ENCODE assay signal across 25 mouse cellular contexts in genomic region chr10:80351896-80352295, GRCm38 (mm10). TPM values are rescaled to one million over a fixed set of nuclear protein-coding genes. Genes with fewer than 3 reads are reported as not detected.
DNase-seq lines count a peak whose midpoint lies in the region; ATAC-seq and TF ChIP-seq lines count a peak whose summit lies in the region.
"Had no signal": no experiment of that assay in that cellular context is flagged by ENCODE, and none has a peak within 500 bp of the region (broad histone marks: within the 10 kb centered on the region; RNA-seq: fewer than 3 reads in every experiment).

No protein-coding gene starts in this region.

- WGBS in liver, embryonic 11.5 days = 25% methylated on average over 11 of the region's 11 CpGs
- WGBS in intestine, postnatal 0 days = 18% methylated on average over 11 of the region's 11 CpGs

- no peaks in the 10 kb centered on the region for H3K36me3 ChIP-seq in liver, embryonic 11.5 days (ENCODE audit: control insufficient read depth, insufficient read depth, low read length)
- H3K36me3 ChIP-seq in intestine, postnatal 0 days (ENCODE audit: control insufficient read depth, insufficient read depth) = no peaks in the 10 kb centered on the region
- H3K36me3 ChIP-seq: embryonic facial prominence, embryonic 15.5 days; forebrain, embryonic 15.5 days; heart, embryonic 12.5 days; hindbrain, embryonic 10.5 days; limb, embryonic 15.5 days had no signal

- H3K9me3 ChIP-seq in liver, embryonic 11.5 days (ENCODE audit: control insufficient read depth, low read length) = no peaks in the 10 kb centered on the region
- no peaks in the 10 kb centered on the region for H3K9me3 ChIP-seq in intestine, postnatal 0 days (ENCODE audit: control insufficient read depth)
- H3K9me3 ChIP-seq: embryonic facial prominence, embryonic 15.5 days; forebrain, embryonic 15.5 days; heart, embryonic 12.5 days; hindbrain, embryonic 10.5 days; limb, embryonic 15.5 days had no signal

- peak; percentile 30 for DNase-seq in liver
- no peak for DNase-seq in liver, embryonic 11.5 days (ENCODE audit: low spot score)
- peak; percentile 73 to 86 for DNase-seq in kidney, postnatal 25 days
- peak; percentile 86 for DNase-seq in yolk sac, embryonic 10.5 days (ENCODE audit: low spot score)
- DNase-seq in layer of hippocampus, adult 18-20 months (ENCODE audit: low spot score in 2 of 2) = no peak
- DNase-seq in B cell, adult 2 months = no peak
- DNase-seq: adrenal gland, postnatal 10 days; cerebellum, adult 2 months; cerebellum, postnatal 25 days; gastrocnemius, postnatal 10 days; heart, adult 18-20 months; heart, postnatal 10 days; left cerebral cortex, postnatal 4 days; lung, embryonic 14.5 days; lung, postnatal 36 days; midbrain, embryonic 14.5 days had no signal

- no peak overlapping the region for H3K9ac ChIP-seq in liver, embryonic 11.5 days (ENCODE audit: low read depth, low read length)
- no peak overlapping the region for H3K9ac ChIP-seq in intestine, postnatal 0 days (ENCODE audit: low read depth, low read length)
- H3K9ac ChIP-seq: embryonic facial prominence, embryonic 15.5 days; forebrain, embryonic 15.5 days; heart, embryonic 12.5 days; limb, embryonic 15.5 days; lung, embryonic 14.5 days had no signal

- no peak for ATAC-seq in liver, embryonic 11.5 days (replicated peaks; ENCODE audit: low FRiP score)
- ATAC-seq in intestine, postnatal 0 days = peak; percentile 46; the same call in 1 of the 2 replicates
- ATAC-seq: forebrain, embryonic 15.5 days; hindbrain, postnatal 0 days had no signal

- no peak overlapping the region for H3K4me2 ChIP-seq in liver, embryonic 11.5 days
- no peak overlapping the region for H3K4me2 ChIP-seq in intestine, postnatal 0 days (replicated peaks; ENCODE audit: low read depth)
- H3K4me2 ChIP-seq: embryonic facial prominence, embryonic 15.5 days; forebrain, embryonic 15.5 days; heart, embryonic 12.5 days; limb, embryonic 15.5 days; lung, embryonic 14.5 days had no signal

- no peak for TF ChIP-seq CTCF in intestine, postnatal 0 days (IDR thresholded peaks at IDR 0.05; ENCODE audit: low read depth)

- H3K27me3 ChIP-seq in liver, embryonic 11.5 days (replicated peaks; ENCODE audit: control insufficient read depth, insufficient read depth, low read length) = peaks cover 95% of the 10 kb centered on the region
- peaks cover 28% of the 10 kb centered on the region for H3K27me3 ChIP-seq in intestine, postnatal 0 days (replicated peaks; ENCODE audit: control insufficient read depth, insufficient read depth, low read length)

- H3K4me1 ChIP-seq in liver, embryonic 11.5 days (replicated peaks; ENCODE audit: control insufficient read depth, insufficient read depth, low read length) = peaks cover 33% of the 10 kb centered on the region
- peaks cover 4% of the 10 kb centered on the region; the same call in 1 of the 2 replicates for H3K4me1 ChIP-seq in intestine, postnatal 0 days (replicated peaks; ENCODE audit: control insufficient read depth, insufficient read depth, low read length)

- no peak overlapping the region for H3K4me3 ChIP-seq in liver, embryonic 11.5 days (ENCODE audit: low read depth, low read length)
- no peak overlapping the region for H3K4me3 ChIP-seq in intestine, postnatal 0 days (ENCODE audit: low read depth, low read length)
- H3K4me3 ChIP-seq: embryonic facial prominence, embryonic 15.5 days; forebrain, embryonic 15.5 days; heart, embryonic 12.5 days; hindbrain, embryonic 10.5 days; limb, embryonic 15.5 days had no signal

- H3K27ac ChIP-seq in liver, embryonic 11.5 days (ENCODE audit: low read depth, low read length) = no peak overlapping the region
- no peak overlapping the region for H3K27ac ChIP-seq in intestine, postnatal 0 days (ENCODE audit: low read depth, low read length)
- H3K27ac ChIP-seq: embryonic facial prominence, embryonic 15.5 days; forebrain, embryonic 15.5 days; hindbrain, embryonic 10.5 days; hindbrain, postnatal 0 days; limb, embryonic 15.5 days had no signal

RNA-seq across cellular contexts. Expression of gene Adamtsl5, which starts 3.7 kb away (rescaled TPM):
- polyA plus RNA-seq in liver, embryonic 11.5 days (2014; fragmentation: Nextera tagmentation; extraction: Ambion mirVana) = 1.6 and 2.6 TPM in 2 replicates
- 46.7 and 50.4 TPM in 2 replicates for polyA plus RNA-seq in intestine, postnatal 0 days (2015; fragmentation: Nextera tagmentation; extraction: Ambion mirVana)
- 1 to 10 TPM; 5.6 to 6.9 TPM for total RNA-seq in layer of hippocampus, adult 18-20 months (2021)

RNA-seq across cellular contexts. Expression of gene Plk5, which starts 4.4 kb away (rescaled TPM):
- 0.25 TPM in 2 replicates for polyA plus RNA-seq in liver, embryonic 11.5 days (2014; fragmentation: Nextera tagmentation; extraction: Ambion mirVana)
- polyA plus RNA-seq in intestine, postnatal 0 days (2015; fragmentation: Nextera tagmentation; extraction: Ambion mirVana) = 0.09 and 0.20 TPM in 2 replicates
- 10 to 100 TPM; 30.3 to 30.5 TPM for total RNA-seq in layer of hippocampus, adult 18-20 months (2021)
- total RNA-seq: gastrocnemius, postnatal 10 days; megakaryocyte-erythroid progenitor cell, adult 5-6 weeks had no signal
- polyA plus RNA-seq: C2C12; heart, embryonic 12.5 days had no signal

RNA-seq across cellular contexts. Expression of gene Reep6, which starts 22.1 kb away (rescaled TPM):
- 74.3 and 76.1 TPM in 2 replicates for polyA plus RNA-seq in liver, embryonic 11.5 days (2014; fragmentation: Nextera tagmentation; extraction: Ambion mirVana)
- 261 and 282 TPM in 2 replicates for polyA plus RNA-seq in intestine, postnatal 0 days (2015; fragmentation: Nextera tagmentation; extraction: Ambion mirVana)
- total RNA-seq in layer of hippocampus, adult 18-20 months (2021) = 10 to 100 TPM; 10.3 to 10.9 TPM

RNA-seq across cellular contexts. Expression of gene Pcsk4, which starts 22.6 kb away (rescaled TPM):
- 12.6 and 12.8 TPM in 2 replicates for polyA plus RNA-seq in liver, embryonic 11.5 days (2014; fragmentation: Nextera tagmentation; extraction: Ambion mirVana)
- polyA plus RNA-seq in intestine, postnatal 0 days (2015; fragmentation: Nextera tagmentation; extraction: Ambion mirVana) = 13.1 and 18.8 TPM in 2 replicates
- total RNA-seq in layer of hippocampus, adult 18-20 months (2021) = 1 to 10 TPM; 3.5 to 3.8 TPM

RNA-seq across cellular contexts. Expression of gene 2310011J03Rik, which starts 31.6 kb away (rescaled TPM):
- 46.2 and 47.8 TPM in 2 replicates for polyA plus RNA-seq in liver, embryonic 11.5 days (2014; fragmentation: Nextera tagmentation; extraction: Ambion mirVana)
- 85.2 and 87.6 TPM in 2 replicates for polyA plus RNA-seq in intestine, postnatal 0 days (2015; fragmentation: Nextera tagmentation; extraction: Ambion mirVana)
- total RNA-seq in layer of hippocampus, adult 18-20 months (2021) = 10 to 100 TPM; 25.0 to 25.9 TPM

Comparison
In these comparisons a context has a peak if more than half of its experiments do, and no peak if none do; other contexts are left out.
1. DNase-seq: peak in liver (single experiment), kidney, postnatal 25 days (2 of 2) and yolk sac, embryonic 10.5 days (single experiment); none in liver, embryonic 11.5 days (single experiment), layer of hippocampus, adult 18-20 months (0 of 2) and B cell, adult 2 months (0 of 2).
2. RNA of gene Adamtsl5, which starts 3.7 kb away (polyA plus RNA-seq): 46.7 to 50.4 TPM in intestine, postnatal 0 days; 1.6 to 2.6 TPM in liver, embryonic 11.5 days; every median in the first group is over 10 times any median in the second.